Mouse (Mus musculus) 3134 (cell line): ENCODE measurements around the gene Mpi.

Experiments
- DNase-seq: peaks from one replicate; pipeline ENCODE4 v3.0.0-alpha.2; 2011; ENCODE audit warnings: low spot score; ENCODE audit not compliant: insufficient read length; ENCODE audit errors: extremely low read depth

Gene Mpi

DNA sequence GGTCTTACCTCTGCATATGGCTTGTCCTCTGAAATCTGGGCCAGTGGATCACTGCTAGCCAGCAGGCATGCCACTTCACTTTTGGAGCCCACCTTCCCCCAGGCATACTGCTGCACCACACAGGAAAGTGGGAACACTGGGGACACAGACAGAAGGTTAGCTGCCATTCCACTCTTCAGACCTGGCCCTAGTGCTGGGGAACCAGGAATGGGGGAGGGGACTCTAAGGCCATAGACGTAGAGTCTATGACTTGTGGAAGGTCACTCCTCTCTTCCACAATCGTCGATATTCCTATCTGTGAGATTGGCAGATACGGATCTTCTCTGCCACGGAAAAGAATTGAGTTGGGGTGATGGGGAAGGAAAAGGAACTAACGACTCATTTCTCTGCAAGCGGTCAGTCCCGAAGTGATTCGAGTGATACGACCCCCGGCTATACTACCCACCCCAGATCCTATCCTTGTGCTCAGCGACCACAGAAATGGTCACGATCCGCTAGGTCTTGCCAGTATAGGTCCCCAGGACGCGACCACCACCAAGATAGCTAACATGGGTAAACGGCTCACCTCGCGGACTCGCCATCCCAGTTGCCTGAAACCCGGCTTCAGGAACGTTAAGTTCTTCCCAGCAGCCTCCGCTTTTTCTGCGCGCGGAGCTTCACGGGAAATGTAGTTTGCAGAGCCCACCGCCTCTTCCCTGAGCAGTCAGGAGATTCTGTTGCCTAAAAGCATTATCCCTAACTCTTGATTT lies at the start of gene Mpi:
Mpi (minus strand) TSS at position 625 of the 749 bp plus-strand sequence.
- DNase-seq = peak; percentile 59

DNA sequence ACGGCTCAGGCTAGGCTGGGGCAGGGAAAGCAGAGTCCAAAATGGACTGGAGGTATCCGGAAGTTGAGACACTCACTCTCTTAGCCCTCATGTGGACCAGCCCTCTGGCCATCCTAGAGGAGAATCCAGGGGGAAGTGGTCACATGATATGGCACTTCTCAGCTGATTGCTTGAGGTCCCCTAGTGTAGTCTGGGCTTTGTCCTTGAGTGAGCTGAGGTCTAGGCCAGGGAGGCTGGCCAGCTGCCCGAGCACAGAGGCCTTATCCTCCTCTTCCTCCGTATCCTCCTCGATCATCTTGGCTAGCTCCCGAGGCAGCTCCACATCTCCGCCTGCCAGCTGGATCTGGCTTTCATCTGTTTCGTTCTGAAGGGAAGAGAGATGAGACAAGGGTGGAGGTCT lies 49.5 kb upstream of the Mpi start:
- peak; percentile 61 for DNase-seq

DNA sequence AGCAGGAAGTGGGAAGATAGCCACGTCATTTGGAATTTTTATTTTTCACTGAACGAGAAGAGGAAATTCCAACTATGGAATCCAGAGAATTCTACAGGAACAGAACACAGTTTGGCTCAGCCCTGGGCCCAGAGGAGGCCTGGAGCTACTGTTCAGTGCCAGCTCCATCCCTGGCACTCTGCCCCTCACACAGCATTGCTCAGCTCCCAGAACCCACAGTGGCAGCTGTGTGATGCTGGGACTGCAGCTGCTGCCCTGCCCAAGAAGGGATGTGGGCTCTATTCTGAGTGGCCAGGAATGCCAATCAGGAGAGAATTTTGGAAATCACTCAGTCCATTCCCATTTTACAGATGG lies 48.8 kb upstream of the Mpi start:
- DNase-seq = peak; percentile 86

DNA sequence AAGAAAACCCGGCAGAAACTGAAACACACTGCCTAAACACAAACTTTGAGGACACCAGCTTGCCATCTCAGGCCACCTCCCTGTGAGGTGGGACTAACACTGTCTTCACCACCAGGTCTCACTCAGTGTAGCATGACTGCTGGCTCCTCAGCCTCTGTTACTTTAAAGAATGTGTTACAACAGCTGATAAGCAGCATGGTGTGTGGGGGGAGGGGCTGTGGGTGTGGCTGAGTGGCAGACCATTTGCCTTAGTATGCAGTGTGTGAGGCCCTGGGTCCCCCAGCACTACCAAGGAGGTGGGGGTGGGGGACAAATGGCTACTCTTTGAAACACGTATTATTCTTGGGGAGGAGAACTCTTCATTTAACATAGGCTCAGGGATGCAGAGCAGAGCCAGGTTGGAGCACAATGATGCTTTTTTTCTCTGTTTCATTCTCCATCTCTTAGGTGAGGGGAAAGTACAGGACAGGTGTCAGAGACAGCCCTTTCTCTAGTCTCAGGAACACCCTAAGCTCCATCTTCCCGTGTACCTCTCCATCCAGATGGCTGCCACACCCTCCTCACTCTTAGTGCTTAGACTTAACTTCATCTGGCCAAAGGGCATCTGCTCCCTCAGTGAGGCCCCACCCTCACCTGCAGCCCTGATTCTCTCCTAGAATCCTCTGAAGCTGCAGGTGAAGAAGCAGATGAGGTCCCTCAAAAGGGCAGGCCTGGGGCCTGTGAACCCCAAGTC lies 48.2 kb upstream of the Mpi start:
- DNase-seq = peak; percentile 49

DNA sequence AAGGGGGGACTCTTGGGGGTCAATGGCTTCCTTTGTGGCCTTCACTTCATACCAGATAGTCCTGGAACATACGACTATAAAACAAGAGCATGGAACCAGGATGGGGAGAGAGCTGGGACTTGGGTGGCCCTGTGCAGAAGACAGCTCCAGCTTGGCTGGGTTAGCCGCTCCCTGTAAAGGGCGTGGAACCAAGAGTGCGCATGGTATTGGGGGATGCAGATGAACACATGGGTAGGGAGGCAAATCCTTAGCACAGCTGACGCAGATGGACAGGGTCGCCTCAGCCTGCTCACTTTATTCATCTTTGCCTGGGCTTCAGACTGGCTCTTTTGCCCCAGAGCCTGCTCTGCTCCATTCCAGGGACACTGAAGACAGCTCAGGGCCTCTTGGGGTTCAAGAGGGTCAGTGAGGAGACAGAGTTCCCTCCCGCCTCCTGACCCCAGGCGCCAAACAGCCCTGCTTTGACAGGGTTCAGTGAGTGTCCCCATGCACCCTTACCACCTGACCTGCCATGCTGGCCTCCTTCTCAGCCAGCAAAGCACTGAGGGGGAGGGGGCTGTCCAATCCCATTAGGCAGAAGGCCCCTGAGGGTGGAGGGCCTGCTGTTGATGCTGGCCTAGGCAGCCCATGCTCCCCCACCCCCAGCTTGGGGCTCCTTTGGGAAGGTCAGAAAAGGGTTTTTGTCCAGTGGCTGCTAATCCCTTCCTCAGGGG lies 46.4 kb upstream of the Mpi start:
- no peak for DNase-seq

DNA sequence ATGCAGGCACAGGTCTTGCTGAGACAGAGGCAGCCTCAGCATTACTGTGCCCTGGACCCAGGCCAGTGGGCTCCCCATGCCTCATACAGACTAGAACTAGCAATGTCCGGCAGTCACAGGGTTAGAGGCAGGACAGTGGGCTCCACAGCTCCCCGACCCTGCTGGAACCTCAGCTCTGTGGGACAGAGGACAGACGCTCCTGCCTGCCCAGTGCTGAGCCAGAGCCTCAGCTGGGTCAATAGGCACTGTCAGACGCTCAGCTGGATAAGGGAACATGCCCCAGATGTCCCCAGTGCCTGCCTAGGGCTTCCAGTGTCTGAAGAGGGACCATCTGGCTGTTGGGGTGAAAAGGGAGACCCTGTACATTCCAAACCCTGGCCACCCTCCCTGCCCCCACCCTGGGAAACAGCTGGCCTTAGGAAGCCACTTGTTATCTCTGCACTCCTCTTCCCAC lies 45.4 kb upstream of the Mpi start:
- no peak for DNase-seq

DNA sequence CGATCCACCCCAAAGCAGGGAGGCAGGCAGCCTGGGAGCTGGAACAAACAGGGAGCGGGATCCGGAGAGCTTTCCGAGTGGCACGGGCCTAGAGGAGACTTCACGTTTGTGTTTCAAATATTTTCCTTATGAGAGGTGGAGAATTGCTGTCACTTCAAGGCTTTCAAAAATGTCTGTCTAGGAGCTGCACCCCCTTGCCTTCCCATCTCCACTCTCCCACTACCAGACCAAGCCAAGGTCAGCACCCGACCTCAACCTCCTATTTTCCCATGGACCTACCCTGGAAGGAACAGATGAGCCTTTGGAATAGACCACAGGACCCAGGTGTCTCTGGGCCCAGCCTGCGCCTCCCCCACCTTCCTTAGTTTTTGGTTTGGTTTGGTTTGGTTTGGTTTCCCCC lies 44.7 kb upstream of the Mpi start:
- DNase-seq = no peak

DNA sequence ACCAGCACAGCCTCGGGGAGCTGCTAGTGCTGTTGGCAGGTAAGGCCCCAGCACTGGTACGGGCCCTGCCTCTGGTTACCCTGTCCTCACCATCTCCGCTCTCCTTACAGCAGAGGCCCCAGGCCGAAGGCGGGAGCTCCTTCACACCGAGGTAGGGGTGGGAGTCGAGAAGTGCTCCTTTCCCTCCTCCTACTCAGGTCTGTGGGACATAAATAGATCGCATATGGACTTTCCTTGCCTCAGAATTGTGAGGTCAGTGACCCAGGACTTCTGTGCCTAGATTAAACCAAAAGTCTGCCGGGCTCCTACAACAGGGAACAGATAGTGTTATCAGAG lies 41.6 kb upstream of the Mpi start:
- no peak for DNase-seq

DNA sequence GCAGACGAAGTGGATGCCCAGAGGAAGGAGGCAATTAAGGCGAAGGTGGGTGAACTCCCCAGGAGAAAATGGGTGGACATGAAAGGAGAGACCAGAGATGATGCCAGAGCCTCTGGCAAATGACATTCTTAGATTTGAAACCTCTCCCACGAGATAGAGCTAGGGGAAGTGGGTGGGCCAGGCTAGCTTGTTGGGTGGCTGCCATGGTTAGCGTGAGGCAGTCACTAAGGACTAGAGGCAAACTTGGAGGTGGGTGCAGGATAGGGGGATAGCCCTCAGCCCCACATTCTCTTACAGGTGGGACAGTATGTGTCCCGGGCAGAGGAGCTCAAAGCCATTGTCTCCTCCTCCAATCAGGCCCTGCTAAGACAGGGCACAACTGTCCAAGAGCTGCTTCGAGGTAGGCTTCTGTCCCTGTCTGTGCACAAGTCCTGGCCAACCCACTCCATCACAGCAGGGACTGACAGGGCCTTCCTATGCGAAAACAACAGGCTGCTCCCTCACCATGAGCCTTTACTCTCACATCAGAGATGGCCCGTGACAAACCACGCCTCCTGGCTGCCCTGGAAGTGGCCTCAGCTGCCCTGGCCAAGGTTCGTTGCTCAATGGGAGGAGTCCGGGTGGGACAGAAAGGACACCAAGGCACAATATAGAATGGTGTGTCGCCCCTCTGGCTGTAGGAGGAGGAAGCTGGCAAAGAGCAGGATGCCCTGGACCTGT lies 41.1 kb upstream of the Mpi start:
- no peak for DNase-seq

DNA sequence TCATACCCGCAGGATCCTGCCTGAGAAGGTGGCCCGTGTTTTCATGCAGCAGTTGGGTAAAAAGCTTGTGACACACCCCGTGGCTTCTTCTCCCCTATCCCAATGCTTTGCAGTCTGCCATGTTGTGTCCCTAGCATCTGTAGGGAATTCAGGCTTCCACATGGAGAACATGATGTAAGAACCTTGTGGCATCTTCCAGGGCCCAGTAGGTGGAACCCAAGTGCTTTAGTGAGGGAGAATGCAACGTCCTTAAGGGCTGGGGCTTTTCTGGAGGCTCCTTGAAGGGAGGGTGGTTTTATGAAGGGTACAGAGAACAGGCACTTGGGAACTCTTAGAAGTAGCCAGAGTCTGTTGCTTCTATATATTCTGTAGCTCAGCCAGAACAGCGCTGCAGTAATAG lies 38.2 kb upstream of the Mpi start:
- peak; percentile 42 for DNase-seq

DNA sequence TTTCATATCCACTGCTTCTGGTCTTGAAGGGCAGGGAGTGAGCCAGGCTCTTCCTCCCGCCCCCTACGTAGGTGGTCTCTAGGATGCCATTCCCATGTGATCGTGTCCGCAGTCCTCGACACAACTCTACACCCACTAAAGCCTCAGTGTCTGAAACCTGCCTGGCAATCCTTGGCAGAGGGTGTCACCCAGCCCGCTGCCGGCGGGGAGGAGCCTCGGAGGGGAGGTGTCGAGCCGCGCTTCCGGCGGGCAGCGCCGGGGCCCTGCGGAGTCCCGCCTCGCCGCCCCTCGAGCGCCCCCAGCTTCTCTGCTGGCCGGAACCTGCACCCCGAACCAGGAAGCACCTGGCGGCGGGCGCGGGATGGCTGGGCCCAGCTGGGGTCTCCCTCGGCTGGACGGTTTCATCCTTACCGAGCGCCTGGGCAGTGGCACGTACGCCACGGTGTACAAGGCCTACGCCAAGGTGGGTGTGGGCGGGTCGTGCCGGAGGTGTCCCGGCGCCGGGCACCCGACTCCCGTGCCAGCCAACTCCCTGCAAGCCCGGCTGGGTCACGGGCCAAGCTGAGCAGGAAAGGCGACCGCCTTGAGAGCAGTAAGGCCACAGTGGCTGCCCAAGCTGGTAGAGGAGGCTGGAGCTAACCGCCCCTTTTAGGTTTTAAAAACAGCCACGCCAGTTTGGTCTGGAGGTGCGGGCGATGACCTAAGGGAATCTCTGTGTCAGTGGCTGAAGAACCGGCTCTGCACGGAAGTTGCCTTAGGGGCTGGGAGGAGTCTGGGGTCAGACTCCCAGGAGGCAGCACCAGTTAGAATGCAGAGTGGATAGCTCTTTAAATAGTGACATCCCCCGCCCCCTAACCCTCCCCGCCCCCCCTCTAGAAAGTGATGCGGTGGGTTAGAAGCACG lies 36.9 kb upstream of the Mpi start, which contains the start of gene Ulk3:
Ulk3 (plus strand) TSS at position 229 of the 903 bp plus-strand sequence.
- DNase-seq = peak; percentile 89

DNA sequence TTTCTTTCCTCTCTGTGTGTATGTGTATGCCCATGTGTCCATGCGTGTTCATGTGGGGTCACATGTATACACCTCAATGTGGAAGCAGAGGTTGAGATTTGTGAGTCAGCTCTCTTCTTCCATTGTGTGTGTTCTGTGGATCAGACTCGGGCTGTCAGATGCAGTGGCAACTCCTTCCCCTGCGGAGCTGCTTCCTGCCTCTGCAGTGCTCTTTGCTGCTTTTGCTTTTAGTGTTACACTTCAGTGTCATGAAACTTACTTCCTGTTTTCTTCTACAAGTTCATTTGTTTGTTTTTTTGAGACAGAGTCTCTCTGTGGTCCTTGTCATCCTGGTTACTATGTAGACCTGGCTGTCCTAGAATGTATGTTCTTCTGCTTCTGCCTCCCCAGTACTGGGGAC lies 32.4 kb upstream of the Mpi start:
- DNase-seq = no peak

DNA sequence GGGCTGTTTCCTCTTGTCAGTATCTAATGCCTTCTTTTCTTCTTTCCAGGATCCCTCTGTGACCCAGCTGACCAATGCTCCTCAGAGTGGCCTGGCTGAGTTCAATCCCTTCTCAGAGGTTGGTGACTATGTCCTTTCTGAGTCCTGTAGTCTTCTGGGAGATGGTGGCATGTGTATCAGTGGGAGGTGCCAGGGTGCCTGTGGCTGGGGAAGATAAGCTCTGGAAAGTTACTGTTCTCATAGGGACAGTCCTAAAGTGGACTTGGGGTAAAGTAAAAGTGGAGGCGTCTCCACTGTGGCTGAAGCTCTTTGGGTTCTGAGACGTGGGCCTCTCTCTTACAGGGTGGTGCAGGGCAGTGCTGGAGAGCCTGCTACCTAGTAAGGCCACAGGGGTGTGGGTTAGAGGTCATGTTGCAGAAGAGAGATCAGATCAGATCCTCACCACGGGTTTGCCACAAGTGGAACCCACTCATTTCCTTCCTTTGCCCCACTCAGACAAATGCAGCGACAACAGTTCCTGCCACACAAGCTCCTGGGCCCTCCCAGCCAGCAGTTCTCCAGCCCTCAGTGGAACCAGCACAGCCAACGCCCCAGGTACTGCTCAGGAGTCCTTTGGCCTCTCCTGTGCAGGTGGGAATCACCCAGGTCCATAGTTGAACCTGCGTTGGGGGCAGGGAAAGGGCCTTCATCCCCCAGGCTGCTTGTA lies 24.7 kb upstream of the Mpi start:
- no peak for DNase-seq

DNA sequence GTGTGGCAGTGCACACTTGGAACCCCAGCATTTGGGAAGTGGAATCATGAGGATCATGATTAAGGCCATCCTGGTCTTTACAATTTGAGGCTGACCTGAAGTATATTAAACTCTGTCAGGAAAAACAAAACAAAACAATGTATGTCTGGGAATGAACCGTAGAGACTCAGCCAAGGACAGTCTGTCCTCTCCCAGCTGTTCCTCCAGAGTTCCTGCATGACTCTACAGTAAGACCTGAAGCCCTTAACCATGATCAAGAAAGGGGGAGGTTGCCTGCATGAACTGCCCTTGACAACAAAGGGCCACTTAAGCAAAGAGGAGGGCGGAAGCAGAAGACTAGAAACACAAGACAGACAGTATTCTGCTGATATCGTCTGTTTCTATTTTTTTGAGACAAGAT lies 23.0 kb upstream of the Mpi start:
- no peak for DNase-seq

DNA sequence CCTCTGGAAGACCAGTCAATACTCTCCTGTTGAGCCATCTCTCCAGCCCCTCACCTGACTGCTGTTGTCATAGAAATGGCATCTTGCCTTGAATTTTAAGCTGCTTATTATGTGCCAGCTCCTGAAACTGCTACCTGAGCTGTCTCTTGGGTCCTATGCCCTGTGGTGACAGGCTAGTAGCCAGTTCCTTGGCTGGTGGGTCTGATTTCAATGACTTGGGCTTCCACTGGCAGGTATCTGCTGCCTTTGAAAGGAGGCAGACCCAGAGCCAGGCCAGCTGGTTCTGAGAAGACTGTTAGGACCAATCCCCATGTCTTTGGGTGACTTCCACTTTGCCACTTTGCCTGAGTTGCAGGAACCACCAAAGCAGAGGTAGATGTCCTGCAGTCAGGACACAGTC lies 21.8 kb upstream of the Mpi start:
- DNase-seq = no peak

DNA sequence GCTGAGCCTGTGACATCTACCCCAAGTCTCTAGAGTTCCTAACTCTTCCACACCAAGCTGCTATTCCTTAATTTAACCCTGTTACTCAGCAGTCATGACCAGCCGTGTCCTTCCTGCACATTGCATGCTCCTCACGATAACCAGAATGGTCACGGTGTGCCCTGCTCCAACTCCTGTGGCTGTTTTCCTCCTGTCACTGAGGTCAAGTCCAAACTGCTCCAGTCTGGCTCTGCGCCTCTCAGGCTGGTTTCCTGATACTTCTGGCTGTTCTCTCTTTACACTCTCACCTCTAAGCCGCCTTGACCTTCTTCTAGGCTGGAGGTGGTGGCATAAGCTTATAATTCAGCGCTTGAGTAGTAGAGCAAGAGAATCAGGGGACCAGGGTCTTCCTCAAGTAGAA lies 15.9 kb upstream of the Mpi start:
- no peak for DNase-seq

DNA sequence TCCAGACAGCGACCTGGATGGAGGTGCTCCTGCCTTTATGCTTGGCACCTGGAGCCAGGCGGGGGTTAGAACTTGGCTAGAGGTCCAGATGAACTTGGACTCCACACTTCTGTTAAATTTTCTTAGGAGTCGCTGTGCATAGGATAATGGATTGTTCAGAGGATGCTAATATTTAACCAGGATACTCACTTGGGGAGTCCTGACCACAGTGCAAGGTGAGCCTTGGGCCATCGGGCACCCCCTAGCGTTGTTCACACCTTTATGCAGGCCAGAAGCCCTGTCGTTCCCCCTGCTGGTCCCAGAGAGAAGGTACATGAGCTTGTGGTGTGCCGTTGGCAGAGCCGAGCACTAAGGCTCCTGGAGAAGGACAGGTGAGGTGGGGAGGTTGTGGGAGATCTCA lies 14.3 kb upstream of the Mpi start:
- no peak for DNase-seq

DNA sequence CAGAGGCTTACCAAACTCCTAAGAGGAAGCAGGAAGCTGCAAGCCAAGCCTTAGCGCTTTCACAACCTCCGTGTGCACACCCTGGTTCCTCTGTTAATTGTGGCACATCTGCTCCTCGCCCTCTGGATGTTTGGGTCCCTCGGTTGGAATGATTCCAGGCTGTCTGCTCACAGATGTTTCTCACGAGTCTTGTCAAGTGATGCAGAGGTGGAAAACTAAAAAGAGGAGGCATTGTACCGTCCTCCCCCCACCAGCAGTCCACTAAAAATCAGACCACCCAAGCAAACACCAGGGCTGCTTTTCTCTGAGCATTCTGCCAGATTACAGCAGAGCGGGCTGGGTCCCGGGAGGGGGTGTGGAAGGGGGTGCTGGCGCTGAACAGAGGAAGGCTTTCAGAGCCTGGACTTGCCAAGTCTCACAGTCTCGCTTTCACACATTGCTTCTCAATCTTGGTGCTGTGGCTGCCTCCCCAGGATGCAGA lies 13.2 kb upstream of the Mpi start:
- DNase-seq = no peak

DNA sequence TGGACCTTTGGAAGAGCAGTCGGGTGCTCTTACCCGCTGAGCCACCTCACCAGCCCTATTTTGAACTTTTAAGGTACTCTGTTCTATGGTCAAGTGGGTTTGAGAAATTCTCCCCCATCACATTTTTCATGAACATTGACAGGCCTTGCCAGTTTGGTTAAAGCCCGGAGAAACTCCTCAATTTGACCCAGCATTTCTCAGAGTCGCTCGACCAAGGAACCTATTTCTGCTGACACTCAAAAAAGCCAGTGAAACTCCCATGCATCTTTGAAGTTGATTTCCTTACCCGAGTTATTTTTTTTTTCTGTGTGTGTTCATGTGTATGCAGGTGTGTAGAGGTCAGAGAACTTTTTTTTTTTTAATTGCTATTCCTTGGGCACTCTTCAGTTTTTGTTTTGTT lies 12.0 kb upstream of the Mpi start:
- no peak for DNase-seq
